In genomic region chr6:70146986-70147385, GRCm38 (mm10) we compare ENCODE assay signal across 11 mouse cellular contexts.
DNase-seq lines count a peak whose midpoint lies in the region; ATAC-seq and TF ChIP-seq lines count a peak whose summit lies in the region.
"Had no signal": no experiment of that assay in that cellular context is flagged by ENCODE, and none has a peak within 500 bp of the region (broad histone marks: within the 10 kb centered on the region; RNA-seq: fewer than 3 reads in every experiment).

No protein-coding gene starts in this region.

- no peak for DNase-seq in heart, postnatal 0 days (ENCODE audit: low spot score)
- no peak for DNase-seq in heart, adult 8-10 months (ENCODE audit: low spot score)
- peak; percentile 43 for DNase-seq in lung, embryonic 14.5 days
- no peak for DNase-seq in lung, postnatal 10 days
- DNase-seq in ZHBTc4 (ENCODE audit: low read depth, low spot score), result peak; percentile 75
- DNase-seq in MN1 (ENCODE audit: low spot score), result no peak
- DNase-seq in adrenal gland, postnatal 4 days (ENCODE audit: low spot score in 2 of 2), result no peak
- DNase-seq: cerebellum, adult 11-12 months had no signal

- no peaks in the 10 kb centered on the region for H3K9me3 ChIP-seq in heart, postnatal 0 days (replicated peaks; ENCODE audit: control insufficient read depth, low read length)
- H3K9me3 ChIP-seq in lung, embryonic 14.5 days (ENCODE audit: low read depth, low read length), result no peaks in the 10 kb centered on the region
- H3K9me3 ChIP-seq: heart, embryonic 15.5 days; megakaryocyte, embryonic 14.5 days had no signal

- no peaks in the 10 kb centered on the region for H3K27me3 ChIP-seq in heart, postnatal 0 days (ENCODE audit: control insufficient read depth, insufficient read depth, low read length)
- no peaks in the 10 kb centered on the region for H3K27me3 ChIP-seq in lung, embryonic 14.5 days (ENCODE audit: insufficient read depth, low read length)
- no peaks in the 10 kb centered on the region for H3K27me3 ChIP-seq in small intestine, adult 2 months (ENCODE audit: control insufficient read depth, insufficient read depth, low read length)
- H3K27me3 ChIP-seq: heart, embryonic 15.5 days; megakaryocyte, embryonic 14.5 days had no signal

- H3K27ac ChIP-seq in heart, postnatal 0 days (ENCODE audit: low read depth), result no peak overlapping the region
- no peak overlapping the region for H3K27ac ChIP-seq in lung, embryonic 14.5 days (ENCODE audit: low read depth)
- H3K27ac ChIP-seq in small intestine, adult 2 months (ENCODE audit: insufficient read depth, low read depth, low read length), result no peak overlapping the region
- H3K27ac ChIP-seq: heart, embryonic 15.5 days had no signal

- TF ChIP-seq EP300 in heart, postnatal 0 days (IDR thresholded peaks at IDR 0.05; ENCODE audit: low read depth), result no peak

- ATAC-seq in heart, postnatal 0 days (ENCODE audit: insufficient read depth, low read depth), result no peak
- no peak for ATAC-seq in lung, embryonic 14.5 days (ENCODE audit: insufficient read depth)

- no peak overlapping the region for H3K4me3 ChIP-seq in heart, postnatal 0 days (ENCODE audit: low read depth, low read length)
- H3K4me3 ChIP-seq in lung, embryonic 14.5 days (ENCODE audit: low read depth, low read length), result no peak overlapping the region
- H3K4me3 ChIP-seq in small intestine, adult 2 months (ENCODE audit: low read depth, low read length), result no peak overlapping the region
- H3K4me3 ChIP-seq: heart, embryonic 15.5 days; megakaryocyte, embryonic 14.5 days had no signal

- no peak overlapping the region for H3K4me2 ChIP-seq in heart, postnatal 0 days (ENCODE audit: low read depth, low read length)
- no peak overlapping the region for H3K4me2 ChIP-seq in lung, embryonic 14.5 days
- H3K4me2 ChIP-seq: heart, embryonic 15.5 days had no signal

- no peaks in the 10 kb centered on the region for H3K36me3 ChIP-seq in heart, postnatal 0 days (replicated peaks; ENCODE audit: control insufficient read depth, insufficient read depth, low read length)
- H3K36me3 ChIP-seq in lung, embryonic 14.5 days (ENCODE audit: insufficient read depth), result no peaks in the 10 kb centered on the region
- no peaks in the 10 kb centered on the region for H3K36me3 ChIP-seq in small intestine, adult 2 months (ENCODE audit: control insufficient read depth, insufficient read depth, low read length)
- H3K36me3 ChIP-seq: heart, embryonic 15.5 days had no signal

- no peak overlapping the region for H3K9ac ChIP-seq in heart, postnatal 0 days (replicated peaks; ENCODE audit: low read depth, low read length)
- H3K9ac ChIP-seq in lung, embryonic 14.5 days, result no peak overlapping the region
- H3K9ac ChIP-seq: heart, embryonic 15.5 days had no signal

- no peaks in the 10 kb centered on the region for H3K4me1 ChIP-seq in heart, postnatal 0 days (ENCODE audit: control insufficient read depth, insufficient read depth)
- no peaks in the 10 kb centered on the region for H3K4me1 ChIP-seq in lung, embryonic 14.5 days (ENCODE audit: insufficient read depth)
- H3K4me1 ChIP-seq in small intestine, adult 2 months (ENCODE audit: control insufficient read depth, insufficient read depth, insufficient read length, low read length), result no peaks in the 10 kb centered on the region
- H3K4me1 ChIP-seq: heart, embryonic 15.5 days; megakaryocyte, embryonic 14.5 days had no signal

- TF ChIP-seq POLR2A in small intestine, adult 2 months (IDR thresholded peaks at IDR 0.05; ENCODE audit: low read depth, low read length), result no peak

- TF ChIP-seq CTCF in heart, postnatal 0 days (IDR thresholded peaks at IDR 0.05; ENCODE audit: low read depth), result peak; percentile 36
- peak; percentile 62 for TF ChIP-seq CTCF in lung, embryonic 14.5 days (IDR thresholded peaks at IDR 0.05; ENCODE audit: low read depth)
- TF ChIP-seq CTCF in small intestine, adult 2 months (IDR thresholded peaks at IDR 0.05; ENCODE audit: extremely low read depth, insufficient read length, insufficient replicate concordance, low read depth, low read length), result peak; percentile 23; the same call in 1 of the 2 replicates

Comparison
In these comparisons a context has a peak if more than half of its experiments do, and no peak if none do; other contexts are left out.
1. DNase-seq: peak in lung, embryonic 14.5 days (single experiment) and ZHBTc4 (single experiment); none in heart, postnatal 0 days (single experiment), heart, adult 8-10 months (single experiment), lung, postnatal 10 days (single experiment), MN1 (single experiment) and adrenal gland, postnatal 4 days (0 of 2).
2. Peak in every context shown above with its lines, with median percentiles within 50 percentile points of each other: CTCF ChIP-seq.